Mouse (Mus musculus) ES-Bruce4 (cell line): ENCODE data around the gene Cdhr3. TPM values are rescaled to one million over a fixed set of nuclear protein-coding genes. Genes with fewer than 3 reads are reported as not detected.
"Not testable (repeated sequence)": the region's sequence is repeated elsewhere in the genome, so short reads cannot be mapped to it uniquely, and the experiment has no call there.

Experiments used
- H3K27ac ChIP-seq: 2 replicates; pipeline ENCODE4 v1.5.1; 2012; ENCODE audit warnings: low read length, inconsistent platforms; ENCODE audit not compliant: insufficient read depth
- H3K27me3 ChIP-seq: 2 replicates; pipeline ENCODE4 v1.6.1; 2012; ENCODE audit warnings: mild to moderate bottlenecking, low read length, inconsistent platforms; ENCODE audit not compliant: control insufficient read depth, poor library complexity, insufficient read depth, severe bottlenecking
- H3K36me3 ChIP-seq: 2 replicates; pipeline ENCODE4 v1.6.1; 2012; ENCODE audit warnings: inconsistent platforms, mild to moderate bottlenecking, low read length, moderate library complexity; ENCODE audit not compliant: control insufficient read depth, poor library complexity, insufficient read depth, severe bottlenecking
- H3K4me1 ChIP-seq: one replicate; pipeline ENCODE4 v1.8.1; 2011; ENCODE audit warnings: low read length; ENCODE audit not compliant: control insufficient read depth, insufficient read depth
- H3K4me3 ChIP-seq: 2 replicates; pipeline ENCODE4 v1.5.1; 2011; ENCODE audit warnings: low read depth, mild to moderate bottlenecking, low read length
- H3K9ac ChIP-seq: 2 replicates; pipeline ENCODE4 v1.6.1; 2012; ENCODE audit warnings: low read depth, mild to moderate bottlenecking, inconsistent platforms; ENCODE audit not compliant: poor library complexity, severe bottlenecking
- H3K9me3 ChIP-seq: replicated peaks from 2 replicates; pipeline ENCODE4 v1.6.1; 2012; ENCODE audit warnings: mild to moderate bottlenecking, low read length, inconsistent platforms; ENCODE audit not compliant: control insufficient read depth, poor library complexity, insufficient read depth, severe bottlenecking
- CTCF ChIP-seq: IDR thresholded peaks from one replicate; pipeline ENCODE4 v1.8.1; 2011; ENCODE audit warnings: low read depth, low read length
- EP300 ChIP-seq: IDR thresholded peaks from 2 replicates; pipeline ENCODE4 v1.6.1; 2011; ENCODE audit warnings: low read depth, low read length; ENCODE audit not compliant: insufficient read depth
- POLR2A ChIP-seq: IDR thresholded peaks from one replicate; pipeline ENCODE4 v1.8.1; 2011; ENCODE audit warnings: low read length; ENCODE audit not compliant: insufficient read depth
- polyA plus RNA-seq: library from polyadenylated mRNA; stranded (reverse); fragments of >200 nt; gene quantifications from 2 replicates; pipeline ENCODE4 v1.2.4, GENCODE M21; 2011; ENCODE audit warnings: low read depth; ENCODE audit not compliant: missing spikeins, insufficient read depth, insufficient read length

The Cdhr3 gene
- polyA plus RNA-seq, 1 experiment, result not detected

DNA sequence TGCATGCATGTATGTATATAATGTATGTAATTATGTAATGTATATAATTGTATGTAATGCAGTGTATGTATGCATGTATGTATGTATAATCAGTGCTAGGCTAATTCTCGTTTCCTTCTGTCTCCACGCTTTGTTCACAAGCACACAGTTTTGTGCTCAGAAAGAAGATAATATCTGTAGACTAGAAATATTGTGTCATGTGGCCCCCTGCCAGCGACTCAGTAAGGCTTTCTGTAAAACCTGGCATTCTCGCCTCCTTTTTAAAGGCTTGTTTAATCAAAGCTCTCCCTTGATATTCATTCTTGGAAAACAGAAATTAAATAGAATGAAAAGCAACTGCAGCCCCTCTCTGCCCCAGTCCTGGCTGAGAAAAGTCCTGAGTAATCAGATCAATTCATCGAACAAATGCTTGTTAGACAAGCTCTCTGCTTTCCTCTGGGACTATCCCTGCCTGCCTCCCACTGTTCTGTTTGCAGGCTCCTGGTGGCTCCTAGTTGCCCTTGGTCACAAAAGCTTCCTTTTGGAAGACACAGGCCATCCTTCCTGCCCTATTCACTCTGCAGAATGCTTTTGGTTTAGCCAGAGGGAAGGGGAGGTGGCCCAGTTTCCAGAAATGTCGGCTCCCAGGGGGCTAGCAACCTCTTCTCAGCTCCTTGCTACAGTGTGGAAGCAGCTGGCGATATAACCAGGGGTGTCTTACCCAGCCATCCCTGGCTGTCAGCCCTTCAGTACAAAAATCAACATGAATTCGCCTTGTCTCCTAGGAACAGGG is 20.6 kb downstream of the Cdhr3 start:
- no peaks in the 10 kb centered on the region for H3K27me3 ChIP-seq
- no peak overlapping the region for H3K4me3 ChIP-seq
- H3K36me3 ChIP-seq, result no peaks in the 10 kb centered on the region
- no peaks in the 10 kb centered on the region for H3K9me3 ChIP-seq
- TF ChIP-seq EP300, result peak; percentile 51; the same call in 1 of the 2 replicates
- no peak for TF ChIP-seq POLR2A
- 0 out of 2 replicates have a peak overlapping the region, but pooled peaks have one; percentile 11 for H3K27ac ChIP-seq
- peaks cover 2% of the 10 kb centered on the region for H3K4me1 ChIP-seq
- H3K9ac ChIP-seq, result no peak overlapping the region

DNA sequence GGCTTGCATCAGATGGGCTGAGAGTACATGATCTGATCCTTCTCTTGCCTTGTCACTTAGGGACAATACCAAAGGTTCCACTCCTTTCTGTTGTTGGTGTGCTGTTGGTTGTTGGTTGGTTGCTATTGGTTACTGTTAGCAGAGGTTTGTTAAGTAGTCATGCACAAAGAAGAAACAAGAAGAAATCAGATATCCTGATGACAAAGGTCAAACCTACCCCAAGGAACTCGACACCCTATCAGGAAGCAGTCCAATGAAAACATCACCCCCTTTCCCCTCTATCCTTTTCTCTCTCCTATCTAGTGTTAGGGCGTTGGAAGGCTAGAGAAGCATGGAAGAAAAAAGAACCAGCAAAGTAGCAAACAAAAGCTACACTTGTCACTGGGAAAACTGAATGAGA is 23.7 kb downstream of the Cdhr3 start:
- H3K4me3 ChIP-seq, result no peak overlapping the region
- TF ChIP-seq EP300 (no peak), CTCF (no peak), POLR2A (no peak)
- H3K9ac ChIP-seq, result no peak overlapping the region
- no peaks in the 10 kb centered on the region for H3K27me3 ChIP-seq
- peaks cover under 1% of the 10 kb centered on the region for H3K4me1 ChIP-seq
- no peaks in the 10 kb centered on the region for H3K36me3 ChIP-seq
- no peaks in the 10 kb centered on the region for H3K9me3 ChIP-seq
- H3K27ac ChIP-seq, result no peak overlapping the region

DNA sequence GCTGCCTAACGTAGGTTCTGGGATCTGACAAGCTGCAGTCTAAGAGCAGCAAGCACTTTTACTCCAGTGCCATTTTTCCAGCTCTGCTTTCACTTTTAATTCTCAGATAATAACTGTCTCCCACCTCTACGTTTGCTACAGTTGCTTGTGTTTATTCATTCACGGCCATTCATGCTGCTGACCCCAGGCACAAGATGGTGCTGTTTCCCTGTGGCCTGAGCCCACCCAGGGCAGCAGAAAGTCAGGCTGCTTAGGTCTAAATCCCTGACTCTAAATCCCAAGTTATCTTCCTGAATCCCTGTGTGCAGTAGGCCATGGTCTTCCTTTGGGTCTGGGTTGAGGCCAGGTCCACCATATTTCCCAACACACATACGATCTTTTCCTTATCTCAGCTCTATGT is 26.3 kb downstream of the Cdhr3 start:
- TF ChIP-seq CTCF (peak; percentile 43), POLR2A (no peak), EP300 (no peak)
- Histone ChIP-seq H3K9ac (no peak overlapping the region), H3K9me3 (no peaks in the 10 kb centered on the region), H3K4me1 (peaks cover 3% of the 10 kb centered on the region), H3K27me3 (no peaks in the 10 kb centered on the region), H3K36me3 (no peaks in the 10 kb centered on the region), H3K4me3 (no peak overlapping the region), H3K27ac (no peak overlapping the region)

DNA sequence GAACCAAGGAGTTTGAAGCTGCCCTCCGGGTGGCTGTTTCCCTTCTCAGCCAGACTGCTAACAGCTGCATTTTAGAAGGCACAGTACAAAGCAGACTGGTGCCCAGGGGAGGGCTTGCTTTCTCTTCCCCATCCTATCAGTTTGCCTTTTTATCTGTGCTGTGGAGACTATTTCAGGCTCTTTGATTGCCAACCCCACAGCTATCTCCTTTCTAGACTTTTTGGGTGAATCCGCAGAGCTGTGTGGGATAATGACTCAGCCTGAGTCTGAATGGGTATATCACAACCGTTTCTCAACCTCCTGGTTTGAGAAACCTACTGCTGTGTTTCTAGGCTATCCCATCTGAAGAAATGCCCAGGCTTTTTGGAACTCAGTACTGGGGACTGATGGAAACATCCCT is 27.5 kb downstream of the Cdhr3 start:
- no peaks in the 10 kb centered on the region for H3K36me3 ChIP-seq
- no peak overlapping the region for H3K4me3 ChIP-seq
- H3K9ac ChIP-seq, result no peak overlapping the region
- H3K27me3 ChIP-seq, result no peaks in the 10 kb centered on the region
- H3K9me3 ChIP-seq, result no peaks in the 10 kb centered on the region
- TF ChIP-seq CTCF, result no peak
- no peak for TF ChIP-seq EP300
- no peak for TF ChIP-seq POLR2A
- no peak overlapping the region for H3K27ac ChIP-seq
- peaks cover 3% of the 10 kb centered on the region for H3K4me1 ChIP-seq

DNA sequence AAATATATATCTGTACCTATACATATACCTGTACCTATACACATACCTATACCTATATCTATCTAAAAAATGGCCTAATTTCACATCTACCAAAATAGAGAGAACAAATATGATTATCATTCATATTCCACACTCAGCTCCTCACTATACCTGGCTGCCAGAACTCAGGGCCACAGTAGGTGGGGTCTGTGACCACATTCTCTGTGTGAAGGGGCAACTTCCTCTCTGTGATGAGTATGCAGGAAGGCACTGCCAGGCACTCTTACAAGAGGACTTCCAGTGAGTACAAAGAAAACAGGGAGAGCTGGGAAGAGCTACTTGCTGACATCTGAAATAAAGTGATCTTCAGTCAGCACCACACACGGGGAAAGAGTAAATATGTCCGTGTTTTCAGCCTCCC is 28.4 kb downstream of the Cdhr3 start:
- H3K4me1 ChIP-seq, result peaks cover 3% of the 10 kb centered on the region
- H3K27me3 ChIP-seq, result no peaks in the 10 kb centered on the region
- no peaks in the 10 kb centered on the region for H3K36me3 ChIP-seq
- H3K27ac ChIP-seq, result no peak overlapping the region
- H3K9ac ChIP-seq, result no peak overlapping the region
- no peaks in the 10 kb centered on the region for H3K9me3 ChIP-seq
- no peak overlapping the region for H3K4me3 ChIP-seq
- no peak for TF ChIP-seq CTCF
- no peak for TF ChIP-seq EP300
- TF ChIP-seq POLR2A, result no peak

DNA sequence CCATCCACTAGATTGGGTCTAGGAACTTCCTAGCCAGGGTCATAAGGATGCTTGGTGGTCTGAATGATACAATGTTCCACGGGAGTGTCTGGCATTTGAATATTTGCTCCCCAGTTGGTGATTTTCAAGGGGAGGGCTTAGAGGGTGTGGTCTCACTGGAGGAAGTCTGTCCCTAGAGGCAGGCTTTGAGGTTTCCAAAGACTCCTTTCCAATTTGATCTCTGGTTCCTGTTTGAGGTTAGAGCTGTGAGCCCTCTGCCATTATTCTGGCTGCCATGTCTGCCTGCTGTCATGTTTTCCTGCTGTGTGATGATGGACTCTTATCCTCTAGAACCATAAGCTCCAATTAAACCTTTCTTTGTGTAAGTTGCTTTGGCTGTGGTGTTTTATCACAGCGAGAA is 29.4 kb downstream of the Cdhr3 start:
- H3K4me1 ChIP-seq, result peaks cover 3% of the 10 kb centered on the region
- TF ChIP-seq EP300 (no peak), CTCF (no peak), POLR2A (no peak)
- H3K9me3 ChIP-seq, result no peaks in the 10 kb centered on the region
- H3K27me3 ChIP-seq, result no peaks in the 10 kb centered on the region
- no peaks in the 10 kb centered on the region for H3K36me3 ChIP-seq
- H3K27ac ChIP-seq, result no peak overlapping the region
- H3K4me3 ChIP-seq, result no peak overlapping the region
- H3K9ac ChIP-seq, result no peak overlapping the region

DNA sequence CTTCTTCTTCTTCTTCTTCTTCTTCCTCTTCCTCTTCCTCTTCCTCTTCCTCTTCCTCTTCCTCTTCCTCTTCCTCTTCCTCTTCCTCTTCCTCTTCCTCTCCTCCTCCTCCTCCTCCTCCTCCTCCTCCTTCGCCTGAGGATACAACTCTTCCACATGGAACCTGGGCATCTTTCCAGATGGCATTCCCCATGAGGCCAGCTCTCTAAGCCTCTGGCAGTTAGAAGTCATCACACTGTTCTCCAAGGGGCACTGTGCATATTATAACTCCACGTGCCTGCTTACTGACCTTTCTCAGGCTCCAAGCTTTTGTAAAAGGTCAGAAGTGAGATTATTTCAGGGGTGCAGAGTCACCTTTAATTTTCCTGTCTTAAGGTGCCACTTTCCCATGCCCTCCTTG is 30.3 kb downstream of the Cdhr3 start:
- H3K4me3 ChIP-seq, H3K27me3 ChIP-seq, H3K9me3 ChIP-seq, H3K4me1 ChIP-seq, H3K36me3 ChIP-seq, H3K27ac ChIP-seq, H3K9ac ChIP-seq: not testable (repeated sequence)
